Mouse (Mus musculus): ENCODE measurements around the gene Olfr876.

DNA sequence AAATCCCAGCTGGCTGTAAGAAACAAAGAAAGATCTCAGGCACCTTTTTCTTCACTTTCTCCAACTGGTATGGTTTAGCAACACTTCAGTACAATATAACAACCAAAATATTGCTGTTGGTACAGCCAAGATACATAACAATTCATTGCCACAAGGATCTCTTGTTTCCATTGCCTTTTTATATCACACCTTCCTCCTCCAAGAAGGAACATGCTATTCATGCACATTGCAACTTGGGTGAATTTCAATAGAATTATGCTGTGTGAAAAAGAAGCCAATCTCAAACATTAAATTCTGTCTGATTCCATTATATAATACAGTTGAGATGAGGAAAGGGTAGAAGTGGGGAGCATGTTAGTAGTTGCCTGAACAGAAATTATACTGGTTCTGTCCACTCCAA lies 27.1 kb downstream of the Olfr876 start:
- TF ChIP-seq POLR2A (IDR thresholded peaks at IDR 0.05; ENCODE audit: extremely low read depth, insufficient read depth, low read length) (no peak), CTCF (IDR thresholded peaks at IDR 0.05; ENCODE audit: low read depth, low read length) (no peak)

Measured in liver, adult 2 months (tissue).